Mouse (Mus musculus) colon, adult 2 months (tissue): ENCODE measurements around the gene Pim3. TPM values are rescaled to one million over a fixed set of nuclear protein-coding genes. Genes with fewer than 3 reads are reported as not detected.

Experiments used
- polyA plus RNA-seq: library from polyadenylated mRNA; depleted of rRNA; stranded (reverse); fragments of >200 nt; gene quantifications from 2 replicates; pipeline ENCODE4 v1.2.3, GENCODE M21; 2012; rRNA removed

Pim3 gene
- 77.2 and 79.2 TPM in 2 replicates for polyA plus RNA-seq

DNA sequence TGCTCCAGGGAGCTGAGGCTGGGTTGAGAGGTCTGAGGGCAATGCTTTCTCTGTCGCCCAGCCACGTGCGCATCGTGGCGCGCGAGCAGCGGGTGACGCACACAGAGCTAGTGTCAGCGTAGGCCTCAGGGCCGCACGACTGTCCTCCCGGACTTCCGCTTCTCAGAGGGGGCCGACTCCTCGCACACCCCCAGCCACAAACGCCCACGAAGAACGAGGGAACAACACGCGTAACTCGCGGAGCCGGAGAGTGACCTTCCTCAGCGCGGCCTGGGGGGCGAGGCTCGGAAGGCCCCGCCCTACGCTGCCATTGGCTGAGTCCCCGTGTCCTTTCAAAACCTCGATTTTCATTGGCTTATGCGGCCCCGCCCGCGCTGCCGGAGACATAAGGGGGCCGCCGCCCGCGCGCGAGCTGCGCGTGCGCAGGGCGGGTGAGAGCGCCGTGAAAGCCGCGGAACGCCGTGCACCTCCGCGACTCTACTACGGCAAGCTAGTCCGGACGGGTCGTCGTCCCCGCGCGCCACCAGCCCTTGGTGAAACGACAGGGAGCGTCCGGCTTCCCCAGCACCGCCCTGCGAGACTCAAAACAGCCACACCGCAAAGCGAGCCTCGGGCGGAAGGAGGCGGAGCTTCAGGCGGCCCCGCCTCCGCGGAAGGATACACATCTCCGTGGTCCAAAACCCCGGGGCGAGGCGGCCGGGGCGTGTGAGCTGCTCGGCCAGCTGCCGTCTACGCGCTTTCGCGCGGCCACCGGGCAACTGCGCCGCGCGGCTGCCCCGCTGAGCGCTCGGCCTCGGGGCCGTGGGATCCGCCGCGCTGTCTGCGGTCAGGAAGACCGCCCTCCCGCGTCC lies at the start of gene Pim3:
Gene Pim3, plus strand, starts transcription at position 415 of the 851 bp plus-strand sequence.

DNA sequence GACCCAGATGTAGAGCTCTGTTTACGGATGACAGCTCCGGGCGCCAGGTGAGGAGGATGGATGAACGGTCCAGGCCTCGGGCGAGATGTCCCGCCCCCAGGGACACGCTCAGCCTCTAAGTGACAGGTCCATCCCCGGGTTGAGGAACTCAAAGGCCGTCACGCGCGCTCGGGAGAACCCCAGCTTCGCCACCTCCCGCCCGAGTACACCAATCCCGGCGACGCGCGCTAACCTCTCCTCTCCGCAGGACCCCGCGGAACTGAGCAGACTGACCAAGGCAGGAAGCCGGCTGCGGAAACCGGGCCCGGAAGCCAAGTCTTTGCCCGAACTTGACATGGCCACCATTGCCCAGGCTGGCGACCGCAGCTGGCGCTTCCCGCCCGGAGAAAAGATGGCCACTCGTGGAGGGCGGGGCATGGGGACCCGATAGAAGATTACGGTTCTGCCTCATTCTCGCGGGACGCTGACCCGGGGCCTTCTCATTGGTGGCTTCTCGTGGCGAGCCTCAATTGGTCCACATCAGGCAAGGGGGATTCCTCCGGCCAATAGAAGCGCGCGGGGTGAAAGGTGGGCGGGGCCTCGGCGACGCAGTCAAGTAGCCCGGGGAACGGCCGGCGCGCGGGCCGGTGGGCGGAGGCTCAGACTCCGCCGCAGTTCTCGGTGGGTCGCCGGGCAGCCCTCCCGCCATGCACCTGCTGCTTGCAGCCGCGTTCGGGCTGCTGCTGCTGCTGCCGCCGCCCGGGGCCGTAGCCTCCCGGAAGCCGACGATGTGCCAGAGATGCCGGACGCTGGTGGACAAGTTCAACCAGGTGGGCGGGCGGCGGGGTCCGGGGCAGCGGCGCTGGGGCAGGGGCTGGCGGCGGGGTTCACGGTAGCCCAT lies 42.7 kb upstream of the Pim3 start, which contains the start of the genes Alg12 and Creld2:
Gene Alg12, minus strand, starts transcription at position 293 of the 880 bp plus-strand sequence.
Gene Creld2, plus strand, starts transcription at position 621 of the 880 bp plus-strand sequence.

Other genes with a start within 250 kb of the Pim3 start
- gene Brd1, start 128.0 kb upstream of the Pim3 start, polyA plus RNA-seq = 14.6 and 18.1 TPM in 2 replicates
- gene Zbed4, start 110.5 kb upstream of the Pim3 start, polyA plus RNA-seq = 3.9 and 5.7 TPM in 2 replicates
- 22.3 and 22.6 TPM in 2 replicates for gene Alg12, start 42.9 kb upstream of the Pim3 start, polyA plus RNA-seq
- gene Creld2, start 42.5 kb upstream of the Pim3 start, polyA plus RNA-seq = 49.6 and 56.6 TPM in 2 replicates
- not detected in 2 replicates for gene Ttll8, start 92.2 kb downstream of the Pim3 start, polyA plus RNA-seq
- gene Mlc1, start 116.8 kb downstream of the Pim3 start, polyA plus RNA-seq = not detected in 2 replicates
- not detected in 2 replicates for gene Mov10l1, start 120.7 kb downstream of the Pim3 start, polyA plus RNA-seq
- 0.36 and 0.52 TPM in 2 replicates for gene Panx2, start 197.5 kb downstream of the Pim3 start, polyA plus RNA-seq
- gene Trabd, start 212.9 kb downstream of the Pim3 start, polyA plus RNA-seq = 79.8 and 87.2 TPM in 2 replicates
- gene Selenoo, start 226.9 kb downstream of the Pim3 start, polyA plus RNA-seq = 66.7 and 76.7 TPM in 2 replicates